Mouse (Mus musculus) gastrocnemius, postnatal 25 days (tissue): ENCODE measurements at regions not wholly inside any gene's neighbourhood (a gene's known extent, or its start where the extent isn't known, plus 50 kb on each side); places are given as distances from the start of the nearest gene placed in this dataset.

Experiments used
- DNase-seq: peaks from one replicate; pipeline ENCODE4 v3.0.0; 2022

GRCm38 (mm10) chr2:167878255-167878865 is 53.5 kb upstream of the Ptpn1 start:
- DNase-seq = no peak

- no peak for DNase-seq
Measured at GRCm38 (mm10) chr2:167877254-167877870, 54.5 kb upstream of the Ptpn1 start.

- no peak for DNase-seq
Measured at GRCm38 (mm10) chr2:167872507-167872906, 59.4 kb upstream of the Ptpn1 start.

DNA sequence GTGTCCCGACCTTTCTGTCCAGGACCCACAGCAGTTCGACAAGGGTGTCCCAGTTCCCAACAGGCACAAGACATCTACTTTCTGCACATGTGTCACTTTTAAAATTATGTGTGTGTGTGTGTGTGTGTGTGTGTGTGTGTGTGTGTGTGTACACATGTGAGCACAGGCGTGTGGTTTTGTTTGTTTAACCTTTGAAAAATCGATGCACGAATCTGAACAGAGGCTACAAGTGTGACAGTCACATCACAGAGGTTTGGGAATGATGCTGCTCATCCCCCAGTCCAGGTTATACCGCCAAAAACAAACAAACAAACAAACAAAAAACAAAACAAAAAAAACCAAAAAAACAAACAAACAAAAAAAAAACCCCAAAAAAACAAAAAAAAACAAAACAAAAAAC is 61.7 kb upstream of the Ptpn1 start:
- DNase-seq = no peak

- peak; percentile 62 for DNase-seq
Measured at GRCm38 (mm10) chr2:167866751-167867150, 65.1 kb upstream of the Ptpn1 start.

DNA sequence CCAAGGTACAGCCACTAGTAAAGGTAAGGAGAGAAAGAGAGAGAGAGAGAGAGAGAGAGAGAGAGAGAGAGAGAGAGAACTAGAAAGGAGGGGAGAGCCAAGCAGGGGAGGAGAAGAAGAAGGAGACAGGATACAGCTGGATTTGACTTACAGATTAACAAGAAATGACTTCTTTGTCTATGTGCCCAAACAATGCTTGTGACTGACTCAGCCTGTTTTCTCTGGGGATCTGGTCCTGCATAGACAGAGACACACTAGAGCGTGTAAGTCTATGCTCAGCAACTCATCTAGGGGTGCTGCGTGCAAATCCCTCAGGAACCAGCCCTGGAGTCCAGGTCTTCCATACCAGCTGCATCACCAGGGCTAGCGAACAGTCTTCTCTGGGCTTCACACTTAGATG is 66.3 kb upstream of the Ptpn1 start:
- no peak for DNase-seq

GRCm38 (mm10) chr2:167864672-167865071 is 67.2 kb upstream of the Ptpn1 start:
- no peak for DNase-seq

GRCm38 (mm10) chr2:167864228-167864627 is 67.6 kb upstream of the Ptpn1 start:
- no peak for DNase-seq

DNA sequence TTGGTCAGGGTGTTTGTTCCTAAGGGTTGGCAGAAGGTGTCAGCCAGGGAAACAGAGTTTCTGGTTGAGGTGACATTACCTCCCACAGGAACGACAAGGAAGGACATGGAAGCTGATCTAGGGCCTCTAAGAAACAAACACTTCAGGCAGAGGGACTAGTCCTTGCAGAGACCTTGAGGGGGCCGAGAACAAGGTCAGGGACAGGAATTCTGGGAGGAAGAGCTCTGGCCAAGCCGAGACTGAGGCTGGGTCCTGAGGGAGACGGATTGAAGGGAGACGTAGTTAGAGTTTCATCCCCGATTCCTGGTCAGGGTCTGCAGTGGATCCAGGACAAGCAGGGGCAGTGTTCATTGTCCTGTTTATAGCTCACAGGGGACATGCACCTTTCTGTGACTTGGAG is 68.2 kb upstream of the Ptpn1 start:
- DNase-seq = no peak

GRCm38 (mm10) chr2:167861178-167861520 is 70.7 kb upstream of the Ptpn1 start:
- no peak for DNase-seq

GRCm38 (mm10) chr2:167860457-167861177 is 71.2 kb upstream of the Ptpn1 start:
- peak; percentile 98 for DNase-seq

GRCm38 (mm10) chr2:167859575-167859974 is 72.3 kb upstream of the Ptpn1 start:
- no peak for DNase-seq

GRCm38 (mm10) chr2:167858346-167858745 is 73.5 kb upstream of the Ptpn1 start:
- DNase-seq = no peak

GRCm38 (mm10) chr2:167857911-167858310 is 73.9 kb upstream of the Ptpn1 start:
- no peak for DNase-seq

GRCm38 (mm10) chr2:167856920-167857475 is 74.9 kb upstream of the Ptpn1 start:
- peak; percentile 39 for DNase-seq

DNA sequence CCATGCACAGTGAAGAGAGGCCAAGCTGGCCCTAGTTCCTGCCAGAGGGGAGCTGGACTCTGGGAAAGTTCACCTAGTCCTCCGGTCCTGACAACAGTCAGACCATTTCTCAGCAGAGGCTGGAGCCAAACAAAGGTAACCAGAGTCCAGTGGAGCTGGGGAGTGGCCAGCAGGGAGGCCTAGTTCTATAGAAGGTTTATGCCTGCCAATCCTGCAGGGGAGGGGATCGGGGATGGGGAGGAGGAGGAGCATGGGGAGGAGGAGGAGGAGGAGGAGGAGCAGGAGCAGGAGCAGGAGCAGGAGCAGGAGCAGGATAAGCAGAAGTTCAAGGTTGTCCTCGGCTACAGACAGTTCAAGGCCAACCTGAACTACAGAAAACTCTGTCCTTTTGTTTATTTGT is 75.8 kb upstream of the Ptpn1 start:
- DNase-seq = no peak

GRCm38 (mm10) chr2:167854060-167854459 is 77.8 kb upstream of the Ptpn1 start:
- DNase-seq = no peak

DNA sequence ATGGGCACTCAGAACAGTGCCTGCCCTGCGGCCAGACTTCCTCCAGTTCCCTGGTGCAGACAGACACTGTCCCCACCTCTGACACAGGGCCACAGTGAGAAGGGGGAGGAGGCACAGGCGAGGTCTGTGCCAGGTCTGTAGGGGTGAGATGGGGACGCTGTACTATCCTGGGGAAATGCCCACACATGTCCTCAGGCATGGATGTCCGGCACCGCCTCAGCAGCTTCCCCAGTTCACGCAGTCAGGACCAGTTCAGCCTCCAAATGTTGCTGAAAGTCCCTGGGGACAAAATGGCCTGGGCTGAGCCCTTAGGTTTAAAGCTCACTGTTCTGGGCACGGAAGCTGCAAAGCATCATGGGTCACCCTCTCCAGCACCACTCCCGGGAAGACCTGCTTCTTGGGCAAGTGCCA is 78.4 kb upstream of the Ptpn1 start:
- peak; percentile 86 for DNase-seq

GRCm38 (mm10) chr2:167852582-167852981 is 79.3 kb upstream of the Ptpn1 start:
- DNase-seq = peak; percentile 81

DNA sequence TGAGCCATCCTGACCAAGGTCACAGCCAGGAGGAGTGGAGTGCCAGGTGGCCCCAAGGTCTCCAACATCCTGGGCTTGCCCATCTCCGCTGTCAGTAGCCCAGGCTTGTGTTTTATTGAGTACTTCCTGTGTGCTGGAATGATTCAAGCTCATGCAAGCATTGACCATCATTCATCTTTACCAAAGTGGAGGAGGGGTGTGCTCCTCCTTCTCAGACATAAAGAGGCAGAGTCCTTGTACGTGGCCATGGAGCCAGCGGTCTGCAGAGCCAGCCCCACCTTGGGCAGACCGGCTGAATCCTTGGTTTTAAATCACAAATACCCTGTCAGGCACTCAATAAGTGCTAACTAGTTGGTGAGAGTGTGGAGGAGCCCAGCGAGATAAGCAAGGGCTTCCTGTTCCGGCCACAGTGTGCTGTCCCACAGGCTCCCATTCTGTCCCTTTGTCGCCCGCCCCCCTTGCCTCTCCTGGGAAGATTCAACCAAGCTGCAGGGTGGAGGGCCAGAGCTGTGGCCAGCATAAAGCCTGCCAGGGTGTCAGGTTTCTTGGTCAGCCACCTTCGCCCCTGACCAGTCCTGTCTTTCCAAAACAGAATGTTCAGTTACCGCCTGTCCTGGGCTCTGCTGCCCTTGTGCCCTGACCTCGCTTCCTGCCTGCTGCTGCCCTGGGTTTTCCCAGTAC is 80.5 kb upstream of the Ptpn1 start:
- DNase-seq = peak; percentile 93

GRCm38 (mm10) chr2:167849999-167850552 is 81.8 kb upstream of the Ptpn1 start:
- DNase-seq = no peak
